Mouse (Mus musculus): Measurements from ENCODE around the gene Grik3. TPM values are rescaled to one million over a fixed set of nuclear protein-coding genes. Genes with fewer than 3 reads are reported as not detected.

Gene Grik3
- polyA plus RNA-seq, 1 experiment from 2014 or later = 0.01 TPM

- H3K27me3 ChIP-seq (ENCODE audit: insufficient read depth, low read length) = no peaks in the 10 kb centered on the region
- no peak overlapping the region for H3K27ac ChIP-seq (ENCODE audit: low read depth)
- H3K36me3 ChIP-seq (replicated peaks; ENCODE audit: insufficient read depth, low read length) = no peaks in the 10 kb centered on the region
- H3K9me3 ChIP-seq (ENCODE audit: low read length) = no peaks in the 10 kb centered on the region
- WGBS (ENCODE audit: insufficient replicate concordance) = 62% methylated on average over 8 of the region's 8 CpGs
- no peaks in the 10 kb centered on the region for H3K4me1 ChIP-seq (ENCODE audit: insufficient read depth)
- no peak overlapping the region for H3K4me2 ChIP-seq (ENCODE audit: low read depth, low read length)
- ATAC-seq (no peak), DNase-seq (no peak)
- TF ChIP-seq CTCF (IDR thresholded peaks at IDR 0.05; ENCODE audit: low read depth) (no peak), EP300 (IDR thresholded peaks at IDR 0.05; ENCODE audit: low read depth) (no peak)
- H3K4me3 ChIP-seq (ENCODE audit: low read depth, low read length) = no peak overlapping the region
- H3K9ac ChIP-seq (replicated peaks) = no peak overlapping the region
These were observed 172.8 kb downstream of the Grik3 start for GRCm38 (mm10) chr4:125663262-125663661.

GRCm38 (mm10) chr4:125665955-125666354 lies 175.5 kb downstream of the Grik3 start:
- no peaks in the 10 kb centered on the region for H3K27me3 ChIP-seq (ENCODE audit: insufficient read depth, low read length)
- DNase-seq (no peak), ATAC-seq (no peak)
- no peaks in the 10 kb centered on the region for H3K9me3 ChIP-seq (ENCODE audit: low read length)
- H3K9ac ChIP-seq (replicated peaks) = no peak overlapping the region
- no peak overlapping the region for H3K27ac ChIP-seq (ENCODE audit: low read depth)
- WGBS (ENCODE audit: insufficient replicate concordance) = 41% methylated on average over 5 of the region's 5 CpGs
- no peaks in the 10 kb centered on the region for H3K36me3 ChIP-seq (replicated peaks; ENCODE audit: insufficient read depth, low read length)
- TF ChIP-seq CTCF (IDR thresholded peaks at IDR 0.05; ENCODE audit: low read depth) (no peak), EP300 (IDR thresholded peaks at IDR 0.05; ENCODE audit: low read depth) (no peak)
- no peaks in the 10 kb centered on the region for H3K4me1 ChIP-seq (ENCODE audit: insufficient read depth)
- no peak overlapping the region for H3K4me2 ChIP-seq (ENCODE audit: low read depth, low read length)
- H3K4me3 ChIP-seq (ENCODE audit: low read depth, low read length) = no peak overlapping the region

GRCm38 (mm10) chr4:125682007-125682406 lies 191.5 kb downstream of the Grik3 start:
- no peaks in the 10 kb centered on the region for H3K36me3 ChIP-seq (replicated peaks; ENCODE audit: insufficient read depth, low read length)
- ATAC-seq (no peak), DNase-seq (no peak)
- no peak overlapping the region for H3K4me2 ChIP-seq (ENCODE audit: low read depth, low read length)
- H3K9ac ChIP-seq (replicated peaks) = no peak overlapping the region
- WGBS (ENCODE audit: insufficient replicate concordance) = 85% methylated on average over 13 of the region's 13 CpGs
- no peaks in the 10 kb centered on the region for H3K9me3 ChIP-seq (ENCODE audit: low read length)
- TF ChIP-seq EP300 (IDR thresholded peaks at IDR 0.05; ENCODE audit: low read depth) (no peak), CTCF (IDR thresholded peaks at IDR 0.05; ENCODE audit: low read depth) (no peak)
- H3K4me3 ChIP-seq (ENCODE audit: low read depth, low read length) = no peak overlapping the region
- H3K27me3 ChIP-seq (ENCODE audit: insufficient read depth, low read length) = no peaks in the 10 kb centered on the region
- H3K4me1 ChIP-seq (ENCODE audit: insufficient read depth) = no peaks in the 10 kb centered on the region
- no peak overlapping the region for H3K27ac ChIP-seq (ENCODE audit: low read depth)

GRCm38 (mm10) chr4:125687078-125687477 lies 196.6 kb downstream of the Grik3 start:
- no peak overlapping the region for H3K27ac ChIP-seq (ENCODE audit: low read depth)
- no peak overlapping the region for H3K4me2 ChIP-seq (ENCODE audit: low read depth, low read length)
- no peaks in the 10 kb centered on the region for H3K9me3 ChIP-seq (ENCODE audit: low read length)
- H3K27me3 ChIP-seq (ENCODE audit: insufficient read depth, low read length) = no peaks in the 10 kb centered on the region
- no peak overlapping the region for H3K4me3 ChIP-seq (ENCODE audit: low read depth, low read length)
- TF ChIP-seq CTCF (IDR thresholded peaks at IDR 0.05; ENCODE audit: low read depth) = no peak
- TF ChIP-seq EP300 (IDR thresholded peaks at IDR 0.05; ENCODE audit: low read depth) = no peak
- 31% methylated on average over 8 of the region's 8 CpGs for WGBS (ENCODE audit: insufficient replicate concordance)
- DNase-seq (no peak), ATAC-seq (no peak)
- no peak overlapping the region for H3K9ac ChIP-seq (replicated peaks)
- H3K4me1 ChIP-seq (ENCODE audit: insufficient read depth) = no peaks in the 10 kb centered on the region
- no peaks in the 10 kb centered on the region for H3K36me3 ChIP-seq (replicated peaks; ENCODE audit: insufficient read depth, low read length)

- Histone ChIP-seq H3K27ac (ENCODE audit: low read depth) (no peak overlapping the region), H3K4me2 (ENCODE audit: low read depth, low read length) (no peak overlapping the region), H3K9ac (replicated peaks) (no peak overlapping the region), H3K4me3 (ENCODE audit: low read depth, low read length) (no peak overlapping the region), H3K36me3 (replicated peaks; ENCODE audit: insufficient read depth, low read length) (no peaks in the 10 kb centered on the region), H3K4me1 (ENCODE audit: insufficient read depth) (no peaks in the 10 kb centered on the region), H3K27me3 (ENCODE audit: insufficient read depth, low read length) (0 out of 2 replicates have a peak, but pooled peaks cover 4% of the 10 kb centered on the region), H3K9me3 (ENCODE audit: low read length) (no peaks in the 10 kb centered on the region)
- 44% methylated on average over 6 of the region's 6 CpGs for WGBS (ENCODE audit: insufficient replicate concordance)
- TF ChIP-seq CTCF (IDR thresholded peaks at IDR 0.05; ENCODE audit: low read depth) = no peak
- no peak for TF ChIP-seq EP300 (IDR thresholded peaks at IDR 0.05; ENCODE audit: low read depth)
- ATAC-seq (no peak), DNase-seq (no peak)
These were observed 204.9 kb downstream of the Grik3 start for GRCm38 (mm10) chr4:125695431-125695830.

GRCm38 (mm10) chr4:125696182-125696939 lies 205.9 kb downstream of the Grik3 start:
- TF ChIP-seq CTCF (IDR thresholded peaks at IDR 0.05; ENCODE audit: low read depth) (no peak), EP300 (IDR thresholded peaks at IDR 0.05; ENCODE audit: low read depth) (no peak)

More at GRCm38 (mm10) chr4:125696182-125696939, 205.9 kb downstream of the Grik3 start:
- 31% methylated on average over 18 of the region's 18 CpGs for WGBS (ENCODE audit: insufficient replicate concordance)
- Histone ChIP-seq H3K27me3 (ENCODE audit: insufficient read depth, low read length) (0 out of 2 replicates have a peak, but pooled peaks cover 4% of the 10 kb centered on the region), H3K27ac (ENCODE audit: low read depth) (no peak overlapping the region), H3K4me1 (ENCODE audit: insufficient read depth) (no peaks in the 10 kb centered on the region), H3K4me3 (ENCODE audit: low read depth, low read length) (no peak overlapping the region), H3K9ac (replicated peaks) (no peak overlapping the region), H3K9me3 (ENCODE audit: low read length) (no peaks in the 10 kb centered on the region), H3K36me3 (replicated peaks; ENCODE audit: insufficient read depth, low read length) (no peaks in the 10 kb centered on the region), H3K4me2 (ENCODE audit: low read depth, low read length) (no peak overlapping the region)
- ATAC-seq (no peak), DNase-seq (no peak)
